Mouse (Mus musculus): Measurements from ENCODE around the gene Defb28.

Gene Defb28

GRCm38 (mm10) chr2:152517981-152518380, at the start of gene Defb28:
TSS of gene Defb28 (plus strand) at chr2:152518255.
- no peak for DNase-seq

DNA sequence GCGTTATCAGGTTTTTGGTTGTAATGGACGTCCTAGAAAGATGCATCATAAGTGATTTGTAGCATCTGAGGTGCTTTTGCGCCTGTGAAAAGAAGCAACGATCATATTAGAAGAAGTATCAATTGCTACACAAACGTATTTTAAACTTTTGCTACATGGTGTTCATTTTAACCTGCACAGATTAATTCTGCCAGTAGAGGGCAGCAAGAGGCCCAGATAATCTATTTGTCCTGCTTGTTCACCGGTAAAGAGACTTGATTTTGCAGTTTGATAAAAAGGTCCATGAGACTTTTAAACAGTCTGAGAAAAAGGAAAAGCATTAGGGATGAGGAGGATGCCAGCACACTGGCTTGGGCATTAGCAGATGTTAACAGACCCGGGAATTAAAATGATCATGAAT, 47.1 kb upstream of the Defb28 start:
- DNase-seq: peak; percentile 45

DNA sequence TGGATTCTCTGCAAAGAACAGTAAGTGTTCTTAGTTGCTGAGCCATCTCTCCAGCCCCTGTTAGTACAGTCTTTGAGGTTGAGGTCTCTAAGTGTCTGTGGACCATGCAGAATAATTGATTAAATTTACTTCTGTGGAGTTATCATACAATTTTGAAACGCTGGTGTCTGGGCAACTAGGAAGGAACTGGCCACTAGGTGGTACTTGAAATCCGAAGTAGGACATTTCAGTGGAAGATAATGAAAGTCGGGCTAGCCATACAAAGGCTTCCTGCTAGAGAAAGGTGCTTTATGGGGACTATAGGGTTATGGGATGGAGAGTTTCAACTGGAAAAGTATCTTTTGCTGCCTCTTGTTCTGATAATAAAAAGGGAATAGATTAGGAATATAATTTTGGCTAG, 45.6 kb upstream of the Defb28 start:
- DNase-seq: no peak

GRCm38 (mm10) chr2:152476763-152477162, 41.3 kb upstream of the Defb28 start, which contains the start of gene Defb20:
TSS of gene Defb20 (plus strand) at chr2:152477063.
- no peak for DNase-seq

GRCm38 (mm10) chr2:152480881-152481280, 37.2 kb upstream of the Defb28 start:
- DNase-seq: no peak

GRCm38 (mm10) chr2:152481726-152482125, 36.3 kb upstream of the Defb28 start:
- DNase-seq: no peak

DNA sequence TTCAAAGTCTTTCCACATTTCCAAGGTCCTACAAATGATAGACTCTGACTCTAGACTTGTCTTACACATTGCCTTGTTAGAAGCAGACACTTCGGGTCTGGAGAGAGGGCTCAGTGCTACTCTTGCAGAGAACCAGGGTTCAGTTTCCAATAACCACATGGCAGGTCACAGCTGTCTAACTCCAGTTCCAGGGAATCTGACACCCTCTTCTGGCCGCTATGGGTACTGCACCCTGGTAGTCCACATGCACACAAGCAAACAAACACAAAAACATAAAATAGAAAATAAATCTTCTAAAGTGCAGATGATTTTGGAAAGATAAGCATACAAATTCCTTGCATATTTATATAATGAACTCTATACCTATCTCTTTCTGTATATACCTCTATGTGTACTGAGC, 31.0 kb upstream of the Defb28 start:
- DNase-seq: no peak

GRCm38 (mm10) chr2:152490038-152490437, 28.0 kb upstream of the Defb28 start, which contains the start of gene Defb22:
TSS of gene Defb22 (minus strand) at chr2:152490138.
- no peak for DNase-seq

DNA sequence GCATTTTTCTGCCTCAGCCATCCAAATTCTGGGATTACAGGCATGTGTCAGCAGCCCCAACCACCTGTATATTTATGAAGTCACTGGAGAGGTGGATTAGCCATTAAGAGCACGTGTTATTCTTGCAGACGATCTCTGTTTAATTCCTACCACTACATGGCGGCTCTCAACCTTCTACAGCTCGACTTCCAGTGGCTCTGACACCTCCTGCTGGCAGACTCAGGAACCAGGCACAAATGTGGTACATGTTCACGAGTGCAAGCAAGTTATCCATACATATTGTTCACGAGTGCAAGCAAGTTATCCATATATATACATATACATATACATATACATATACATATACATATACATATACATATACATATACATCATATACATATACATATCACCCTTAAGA, 24.9 kb upstream of the Defb28 start:
- DNase-seq: no peak

- no peak for DNase-seq
These were observed 20.0 kb upstream of the Defb28 start for GRCm38 (mm10) chr2:152498020-152498419.

GRCm38 (mm10) chr2:152500204-152500862, 17.7 kb upstream of the Defb28 start:
- DNase-seq: no peak

DNA sequence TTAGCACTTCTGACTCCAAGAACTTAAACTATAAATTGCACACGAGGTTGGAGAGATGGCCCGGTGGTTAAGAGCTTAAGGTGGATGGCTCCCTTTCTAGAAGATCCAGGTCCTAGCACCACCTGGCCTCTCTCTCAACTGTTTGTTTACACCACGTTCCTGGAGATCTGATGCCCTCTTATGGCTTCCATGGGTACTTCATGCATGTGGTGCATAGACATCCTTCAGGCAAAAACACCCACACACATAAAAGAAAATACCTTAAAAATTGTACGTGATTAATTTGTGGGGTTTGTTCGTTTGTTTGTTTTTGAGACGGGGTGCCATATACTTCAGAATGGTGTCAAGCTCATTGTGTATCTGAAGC, 17.2 kb upstream of the Defb28 start:
- no peak for DNase-seq

DNA sequence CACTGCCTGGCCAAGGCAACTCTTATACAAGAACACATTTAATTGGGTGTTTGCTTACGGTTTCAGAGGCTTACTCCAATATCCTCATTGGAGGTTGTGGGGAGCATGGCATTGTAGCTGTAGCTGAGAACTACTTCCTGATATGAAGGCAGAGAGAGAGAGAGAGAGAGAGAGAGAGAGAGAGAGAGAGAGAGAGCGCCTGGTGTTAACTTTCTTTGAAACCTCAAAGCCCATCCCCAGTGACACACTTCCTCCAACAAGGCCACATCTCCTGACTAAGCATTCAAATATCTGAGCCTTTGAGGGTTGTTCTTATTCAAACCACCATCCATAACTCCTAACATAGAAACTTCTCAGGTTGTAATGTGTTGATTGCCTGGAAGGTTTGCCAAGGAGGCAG, 14.1 kb upstream of the Defb28 start:
- no peak for DNase-seq

GRCm38 (mm10) chr2:152511592-152511991, 6.5 kb upstream of the Defb28 start, which contains the start of gene Defb26:
TSS of gene Defb26 (minus strand) at chr2:152511692.
- no peak for DNase-seq

DNA sequence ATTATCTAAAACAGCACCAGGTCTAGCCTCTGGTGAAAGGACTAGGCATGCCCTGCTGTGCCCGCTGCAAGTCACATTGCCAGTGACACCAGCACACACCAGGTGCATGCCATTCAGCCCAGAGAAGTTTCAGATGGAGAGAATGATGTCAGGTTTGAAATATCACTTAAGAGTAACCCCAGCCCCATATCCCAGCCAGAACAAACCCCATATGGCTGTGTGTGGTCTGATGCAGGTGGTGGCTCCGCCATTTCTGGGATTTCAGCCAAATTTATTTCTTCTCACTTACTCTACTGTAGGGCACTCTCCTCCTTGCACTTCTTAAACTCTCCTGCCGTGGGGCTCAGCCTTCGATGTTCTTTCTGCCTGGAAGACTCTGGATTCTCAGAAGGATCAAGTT, 2.0 kb upstream of the Defb28 start:
- DNase-seq: no peak

DNA sequence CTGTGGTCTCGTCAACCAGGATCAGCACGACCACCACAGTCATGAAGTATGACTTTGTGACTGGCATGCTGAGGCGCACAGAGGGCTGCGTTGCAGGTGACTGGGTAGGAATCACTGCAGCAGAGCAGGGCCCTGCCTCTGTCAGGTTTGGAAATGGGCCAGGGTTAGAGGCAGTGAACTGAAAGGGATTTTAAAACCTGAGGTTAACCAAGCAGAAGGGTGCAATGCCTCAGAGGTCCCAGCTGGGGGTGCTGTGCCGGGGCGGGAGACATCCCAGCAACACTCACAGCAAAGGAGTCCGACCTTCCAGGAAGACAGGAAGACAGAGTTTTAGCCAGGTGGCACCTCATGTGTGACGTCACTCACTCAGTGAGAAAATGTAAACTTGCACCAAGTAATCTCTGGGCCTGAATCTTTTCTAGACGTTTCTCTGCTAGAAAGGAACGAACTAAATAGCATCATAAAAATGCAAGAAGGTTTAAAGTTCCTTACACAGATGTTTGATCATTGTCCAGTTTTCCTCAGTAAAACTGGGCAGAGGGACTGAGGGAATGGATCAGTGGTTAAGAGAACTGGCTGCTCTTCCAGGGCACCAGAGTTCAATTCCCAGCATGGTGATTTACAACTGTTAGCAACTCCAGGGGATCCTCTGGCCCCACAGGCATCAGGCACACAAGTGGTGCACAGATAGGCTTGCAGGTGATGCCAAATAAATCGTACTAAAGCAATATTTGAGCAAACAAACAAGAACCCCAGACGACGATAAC, 22.1 kb downstream of the Defb28 start, which contains the start of gene Defb29:
Gene Defb29, minus strand, starts transcription at position 155 of the 767 bp plus-strand sequence.
- peak; percentile 63 for DNase-seq

GRCm38 (mm10) chr2:152541979-152542378, 23.9 kb downstream of the Defb28 start:
- no peak for DNase-seq

DNA sequence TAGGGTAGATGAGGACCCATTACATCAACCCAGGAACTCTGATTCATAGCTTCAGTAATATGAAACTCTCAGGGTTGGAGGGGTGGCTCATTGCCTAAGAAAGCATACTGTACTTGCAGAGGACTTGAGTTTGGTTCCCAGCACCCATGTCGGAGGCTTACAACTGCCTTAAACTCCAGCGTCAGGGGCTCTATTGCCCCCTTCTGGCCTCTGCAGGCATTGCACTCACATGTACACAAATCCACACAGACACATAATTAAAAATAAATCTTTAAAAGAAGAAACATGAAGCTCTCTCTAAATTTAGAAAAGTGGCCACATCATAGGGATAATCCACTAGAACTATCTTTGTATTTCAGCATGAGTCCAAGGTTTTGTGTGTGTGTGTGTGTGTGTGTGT, 24.8 kb downstream of the Defb28 start:
- DNase-seq: no peak

- peak; percentile 43 for DNase-seq
These were observed 25.4 kb downstream of the Defb28 start for GRCm38 (mm10) chr2:152543478-152543877.

DNA sequence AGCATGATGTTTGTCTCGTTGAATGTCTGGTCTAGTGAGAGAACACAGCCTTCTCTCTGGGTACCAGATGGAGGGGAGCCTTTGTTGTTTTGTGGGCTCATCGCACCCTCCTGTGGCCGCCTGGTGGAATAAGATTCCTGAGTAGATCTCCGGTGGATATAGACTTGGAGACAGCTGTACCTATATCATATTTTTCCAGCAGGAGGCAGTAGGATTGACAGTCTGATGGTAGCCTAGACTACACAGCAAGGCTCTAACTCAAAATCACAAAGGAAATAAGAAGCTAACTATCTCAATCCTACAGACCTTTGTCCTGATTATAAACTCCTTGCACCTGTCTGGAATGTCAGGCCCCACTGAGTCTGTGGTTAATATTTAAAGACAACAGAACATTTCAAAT, 26.6 kb downstream of the Defb28 start:
- DNase-seq: peak; percentile 58

DNA sequence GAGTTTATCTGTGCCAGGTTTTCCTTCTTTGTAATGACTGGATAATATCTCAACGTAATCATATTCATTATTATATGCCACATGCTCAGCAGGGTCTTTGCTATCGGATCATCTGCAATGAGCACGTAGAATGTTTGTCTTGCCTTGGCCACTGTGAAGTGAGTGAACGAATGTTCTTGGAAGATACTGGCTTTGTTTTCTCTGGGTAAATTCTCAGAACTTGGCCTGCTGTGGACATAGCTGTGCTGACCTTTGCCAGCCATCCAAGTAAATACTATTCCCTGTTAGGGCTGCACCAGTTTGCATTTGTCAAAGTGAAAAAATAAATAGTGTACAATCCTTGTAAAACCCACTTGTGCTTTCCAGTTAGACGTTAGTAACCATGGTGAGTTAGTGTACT, 30.1 kb downstream of the Defb28 start:
- no peak for DNase-seq

GRCm38 (mm10) chr2:152553774-152554423, 35.8 kb downstream of the Defb28 start:
- peak; percentile 78 for DNase-seq

- no peak for DNase-seq
These were observed 38.6 kb downstream of the Defb28 start for GRCm38 (mm10) chr2:152556655-152557054.

DNA sequence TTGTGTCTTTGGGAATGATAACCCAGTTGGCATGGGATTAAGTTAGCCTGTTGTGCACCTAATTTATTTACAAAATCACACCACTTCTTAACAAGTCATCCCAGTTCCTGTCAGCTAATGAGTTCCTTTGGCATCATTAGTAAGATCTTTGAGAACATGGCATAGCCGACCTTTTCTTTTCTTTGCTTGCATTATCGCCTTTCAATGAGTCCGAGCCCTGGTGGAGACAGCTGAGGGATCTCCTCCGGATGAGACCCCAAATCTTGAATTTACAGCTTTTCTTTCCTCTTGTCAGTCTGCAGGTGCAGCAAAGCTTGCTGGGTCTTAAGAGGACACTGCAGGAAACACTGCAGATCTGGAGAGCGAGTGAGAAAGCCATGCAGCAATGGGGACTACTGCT, 51.0 kb downstream of the Defb28 start, which contains the start of gene Gm17416:
Gene Gm17416, plus strand, starts transcription at position 301 of the 400 bp plus-strand sequence.
- no peak for DNase-seq
